Mouse (Mus musculus) T-helper 17 cell (primary cell): ENCODE data around the gene Catsperz.
"Not testable (repeated sequence)": the region's sequence is repeated elsewhere in the genome, so short reads cannot be mapped to it uniquely, and the experiment has no call there.

Source experiments
- in situ Hi-C, 2 experiments: fragments of 300-600 bp; cut with MboI, MseI; formaldehyde crosslinking; loops; 1 replicate in 1 of 2; 2 replicates in 1 of 2; pipeline ENCODE4 v1.15.1; 2025; ENCODE audit warnings: high pct_unique_total_duplicates in 2 of 2

Catsperz gene

DNA sequence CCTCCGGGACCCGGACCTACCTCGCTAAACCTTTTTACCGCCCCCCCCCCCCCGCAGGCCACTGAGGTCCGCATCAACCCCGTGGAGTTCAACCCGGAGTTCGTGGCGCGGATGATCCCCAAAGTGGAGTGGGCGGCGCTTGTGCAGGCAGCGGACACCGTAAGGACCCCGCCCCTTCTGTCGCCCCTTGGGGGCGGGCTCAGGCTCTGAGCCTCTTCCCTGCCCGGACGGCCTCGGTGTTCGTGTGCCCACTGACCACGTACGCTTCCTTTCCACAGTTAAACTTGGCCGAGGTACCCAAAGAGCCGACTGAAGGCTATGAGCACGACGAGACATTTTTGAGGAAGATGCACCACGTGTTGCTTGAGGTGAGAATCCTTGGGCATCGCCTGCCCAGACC is 14.9 kb downstream of the Catsperz start:
- in situ Hi-C loops = loop anchor here (5.0 to 10.0 kb wide), 2 partner anchors 38 to 226 kb away; no protein-coding TSS in a partner anchor

GRCm38 (mm10) chr19:6909507-6910289 is 15.5 kb downstream of the Catsperz start, which contains the start of the genes Trmt112 and Prdx5:
Gene Trmt112, plus strand, starts transcription at chr19:6909698.
Gene Prdx5, minus strand, starts transcription at chr19:6910106.
- in situ Hi-C loops = loop anchor here (5.0 to 10.0 kb wide), 3 partner anchors 37 to 1795 kb away; partner anchors contain the start of gene Klc2 (in 1 of the 2)

- in situ Hi-C loops = loop anchor here in 1 of 2 experiments (10.0 kb wide), 1 partner anchor 1794 kb away; the partner anchor contains the start of gene Klc2
Observed at GRCm38 (mm10) chr19:6909021-6909420, 16.2 kb downstream of the Catsperz start.

- in situ Hi-C loops = loop anchor here in 1 of 2 experiments (10.0 kb wide), 1 partner anchor 1793 kb away; the partner anchor contains the start of gene Klc2
Observed at GRCm38 (mm10) chr19:6907811-6908540, 17.2 kb downstream of the Catsperz start.

- in situ Hi-C loops = loop anchor here in 1 of 2 experiments (10.0 kb wide), 1 partner anchor 1792 kb away; the partner anchor contains the start of gene Klc2
Observed at GRCm38 (mm10) chr19:6907094-6907493, 18.1 kb downstream of the Catsperz start.

GRCm38 (mm10) chr19:6906199-6906598 is 19.0 kb downstream of the Catsperz start:
- in situ Hi-C loops = loop anchor here in 1 of 2 experiments (10.0 kb wide), 1 partner anchor 1791 kb away; the partner anchor contains the start of gene Klc2

DNA sequence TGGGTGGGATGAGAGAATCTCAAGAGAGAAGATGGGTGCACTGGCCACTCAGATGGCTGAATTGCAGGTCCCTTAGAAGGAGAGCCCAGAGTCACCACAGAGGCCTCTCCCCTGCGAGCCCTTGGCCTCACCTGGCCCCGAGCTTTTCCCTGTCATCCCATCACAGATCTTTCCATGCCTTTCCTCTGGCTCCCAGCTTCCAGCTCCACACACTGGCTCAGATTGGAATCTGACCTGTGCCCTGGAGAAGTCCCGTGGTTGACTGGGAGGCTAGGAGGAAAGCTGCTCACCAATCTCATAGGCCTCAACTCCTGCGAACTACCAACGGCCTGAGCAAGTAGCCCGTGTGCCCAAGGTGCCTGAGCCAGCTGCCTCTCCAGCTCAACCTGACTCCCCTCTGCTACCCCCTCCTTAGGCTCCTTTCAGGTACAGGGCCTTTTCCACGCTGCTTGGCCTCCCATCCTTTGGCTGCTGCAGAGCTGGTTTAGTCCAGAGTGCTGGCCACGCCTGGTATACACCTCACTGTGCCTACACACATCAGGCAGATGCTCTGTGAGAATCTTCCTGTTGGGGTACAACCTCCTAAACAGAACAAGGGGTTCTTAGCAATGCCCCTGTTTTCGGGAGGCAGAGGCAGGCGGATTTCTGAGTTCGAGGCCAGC is 19.6 kb downstream of the Catsperz start:
- in situ Hi-C loops = loop anchor here in 1 of 2 experiments (10.0 kb wide), 1 partner anchor 1791 kb away; the partner anchor contains the start of gene Klc2

DNA sequence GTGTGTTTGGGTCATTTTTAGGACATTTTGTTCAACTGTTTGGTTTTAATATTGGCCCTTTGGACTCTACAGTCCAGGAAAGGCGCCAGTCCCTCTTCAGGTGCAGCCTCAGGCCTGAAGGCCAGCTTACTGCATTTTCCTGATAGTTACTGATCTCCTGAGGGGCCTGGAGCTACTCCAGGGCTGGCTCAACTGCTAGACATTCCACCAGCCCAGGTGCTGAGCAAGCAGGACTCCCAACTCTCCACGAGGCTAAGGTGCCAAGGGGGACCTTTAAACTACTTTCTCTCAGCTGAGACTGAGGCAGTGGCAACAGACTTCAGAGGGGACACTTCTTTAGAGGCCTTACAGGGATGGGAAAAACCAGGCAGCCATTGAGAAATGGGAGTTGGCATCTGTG is 20.3 kb downstream of the Catsperz start:
- in situ Hi-C loops = loop anchor here in 1 of 2 experiments (10.0 kb wide), 1 partner anchor 1790 kb away; the partner anchor contains the start of gene Klc2

- in situ Hi-C loops = loop anchor here in 1 of 2 experiments (10.0 kb wide), 1 partner anchor 1788 kb away; the partner anchor contains the start of gene Klc2
Observed at GRCm38 (mm10) chr19:6903031-6903430, 22.1 kb downstream of the Catsperz start.

DNA sequence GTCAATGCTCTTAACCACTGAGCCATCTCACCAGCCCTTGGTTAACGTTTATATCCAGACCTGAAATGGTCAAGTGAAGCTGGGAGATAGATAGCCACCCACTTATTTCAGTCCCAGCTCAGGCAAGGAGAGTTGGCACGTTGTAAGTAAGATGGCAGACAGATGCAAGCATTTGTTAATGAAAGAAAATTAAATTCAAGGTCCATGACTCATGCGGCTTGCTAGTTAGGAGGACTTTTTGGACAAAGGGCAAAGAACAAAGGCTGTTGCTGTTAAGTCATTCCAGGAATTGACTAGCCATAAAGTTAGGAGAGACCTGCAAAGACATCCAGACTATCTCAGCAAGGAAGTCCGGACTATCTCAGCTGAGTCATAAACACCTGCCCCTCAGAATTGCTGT is 25.5 kb downstream of the Catsperz start:
- in situ Hi-C loops = loop anchor here in 1 of 2 experiments (10.0 kb wide), 1 partner anchor 1785 kb away; the partner anchor contains the start of gene Klc2

DNA sequence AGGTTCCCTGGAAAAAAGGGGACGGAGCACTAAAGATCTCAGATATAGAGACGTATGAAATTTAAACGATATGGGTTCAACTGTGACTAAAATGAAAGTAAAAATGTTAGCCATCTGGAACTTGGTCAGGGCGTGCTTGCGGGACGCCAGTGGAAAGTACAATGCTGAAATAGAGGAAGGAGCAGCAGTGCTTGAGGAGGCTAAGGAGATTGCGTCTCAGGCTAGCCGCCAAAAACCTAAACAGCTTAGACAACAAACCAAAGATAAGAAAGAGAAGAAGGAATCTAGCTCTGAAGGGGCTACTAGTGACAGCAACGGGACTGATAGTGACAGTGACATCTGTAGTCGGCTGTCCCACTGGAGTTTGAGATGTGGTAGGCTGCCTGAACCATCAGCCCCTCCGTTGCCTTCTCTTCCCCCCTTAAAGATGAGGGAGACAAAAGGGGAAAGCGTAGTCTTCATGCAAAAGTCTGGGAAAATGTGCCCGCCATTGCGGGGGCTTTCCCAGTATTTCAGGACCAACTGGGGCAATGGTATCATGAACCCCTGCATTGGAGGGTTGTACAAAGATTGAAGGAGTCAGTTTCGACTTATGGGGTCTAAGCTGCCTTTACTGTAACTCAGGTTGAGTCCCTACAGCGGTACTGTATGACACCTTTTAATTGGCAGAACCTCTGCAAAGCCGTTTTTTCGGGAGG is 29.4 kb downstream of the Catsperz start:
- in situ Hi-C loops = not testable (repeated sequence)

GRCm38 (mm10) chr19:6893731-6894451 is 31.3 kb downstream of the Catsperz start:
- in situ Hi-C loops = no loop called here

DNA sequence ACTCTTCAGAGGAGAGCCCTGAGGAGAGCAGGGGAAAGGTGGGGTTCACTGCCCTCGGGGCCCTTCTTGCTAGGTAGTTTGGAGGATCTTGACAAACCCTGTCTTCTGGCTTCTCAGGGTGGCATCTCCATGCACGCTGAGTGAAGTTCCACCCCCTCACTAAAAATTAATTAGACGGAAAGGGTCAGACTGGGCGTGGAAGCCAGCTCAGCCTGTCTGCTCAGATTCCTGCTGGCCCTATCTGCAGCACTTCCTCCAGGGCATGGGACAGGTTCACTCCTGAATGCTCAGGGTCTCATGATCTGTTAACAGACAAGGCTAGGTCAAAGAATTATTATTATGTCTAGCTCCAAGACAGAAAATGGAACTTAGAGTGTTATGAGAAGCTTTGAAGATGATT is 32.7 kb downstream of the Catsperz start:
- in situ Hi-C loops = no loop called here

DNA sequence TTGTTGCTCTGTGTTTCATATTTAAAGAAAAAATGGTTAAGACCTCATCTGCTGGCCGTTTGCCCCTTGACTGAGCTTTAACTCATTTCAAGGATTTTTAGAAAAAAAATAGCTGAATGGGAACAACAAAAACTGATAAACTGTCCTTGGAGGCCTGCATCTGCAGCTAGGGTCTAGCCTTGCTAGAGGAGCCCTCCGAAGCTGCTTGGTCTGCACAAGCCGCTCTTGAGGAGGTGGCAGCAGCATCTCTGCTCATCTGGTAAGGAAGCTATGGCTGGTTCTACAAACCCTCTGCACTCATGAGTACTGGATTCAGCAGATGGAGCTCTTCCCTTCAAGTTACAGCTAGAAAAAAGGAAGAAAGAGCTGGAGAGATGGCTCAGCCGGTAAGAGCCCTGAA is 47.2 kb downstream of the Catsperz start:
- in situ Hi-C loops = no loop called here

- in situ Hi-C loops = no loop called here
Observed at GRCm38 (mm10) chr19:6876799-6877198, 48.4 kb downstream of the Catsperz start.

- in situ Hi-C loops = no loop called here
Observed at GRCm38 (mm10) chr19:6875834-6876233, 49.3 kb downstream of the Catsperz start.

DNA sequence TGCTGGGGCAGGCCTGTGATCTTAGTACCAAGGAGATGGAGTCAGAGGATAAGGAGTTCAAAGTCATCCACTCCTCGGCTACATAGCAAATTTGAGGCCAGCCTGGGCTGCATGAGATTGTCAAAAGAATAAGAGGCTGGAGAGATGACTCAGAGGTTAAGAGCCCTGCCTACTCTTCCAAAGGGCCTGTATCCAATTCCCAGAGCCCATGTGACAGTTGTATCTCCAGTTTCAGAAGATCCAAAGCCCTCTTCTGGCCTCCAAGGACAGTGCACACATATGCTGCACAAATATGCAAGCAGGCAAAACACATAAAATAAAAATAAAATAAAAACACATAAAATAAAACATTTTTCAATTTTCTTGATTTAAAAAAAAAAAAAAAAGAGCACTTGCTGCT is 50.9 kb downstream of the Catsperz start:
- in situ Hi-C loops = loop anchor here in 1 of 2 experiments (5.0 to 25.0 kb wide), 2 partner anchors 38 to 937 kb away; partner anchors contain the start of gene Prdx5

GRCm38 (mm10) chr19:6872701-6873100 is 52.5 kb downstream of the Catsperz start:
- in situ Hi-C loops = loop anchor here in 1 of 2 experiments (5.0 to 25.0 kb wide), 2 partner anchors 40 to 935 kb away; partner anchors contain the start of gene Prdx5
